Mouse (Mus musculus): ENCODE measurements around the gene Sgms2.

GRCm38 (mm10) chr3:131340885-131341284 is 150.3 kb downstream of the Sgms2 start:
- TF ChIP-seq CTCF (conservative IDR thresholded peaks at IDR 0.05; ENCODE audit: low read length), result no peak
- TF ChIP-seq NANOG (IDR thresholded peaks at IDR 0.05; ENCODE audit: borderline replicate concordance, low read length), result no peak
- TF ChIP-seq POU5F1 (IDR thresholded peaks at IDR 0.05; ENCODE audit: borderline replicate concordance, low read length), result no peak
